Mouse (Mus musculus) left cerebral cortex, adult 11 months (tissue): Measurements from ENCODE around the gene Trappc2.

Experiments used
- DNase-seq: peaks from one replicate; pipeline ENCODE4 v3.0.0; 2022; ENCODE audit warnings: low spot score

The Trappc2 gene

GRCm38 (mm10) chrX:166440036-166440615 is at the start of gene Trappc2:
Trappc2 (plus strand) TSS chrX:166440574.
- DNase-seq = no peak

DNA sequence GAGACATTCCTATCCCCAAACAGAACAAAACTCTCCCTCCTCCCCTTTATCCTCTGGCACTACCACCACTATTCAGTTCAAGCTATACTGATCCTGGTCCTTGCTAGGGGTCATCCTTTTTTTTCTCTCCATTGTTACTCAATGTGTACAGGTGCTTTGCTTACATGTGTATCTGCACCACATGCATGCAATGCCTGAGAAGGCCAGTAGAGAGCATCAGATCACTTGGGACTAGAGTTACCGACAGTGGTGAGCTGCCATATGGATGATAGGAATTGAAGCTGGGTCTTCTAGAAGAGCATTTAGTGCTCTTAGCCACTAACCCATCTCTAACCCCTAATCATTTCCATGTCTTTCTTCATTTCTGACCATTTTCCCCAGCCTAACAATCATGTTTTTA is 46.6 kb upstream of the Trappc2 start:
- no peak for DNase-seq

GRCm38 (mm10) chrX:166407865-166408264 is 32.5 kb upstream of the Trappc2 start:
- no peak for DNase-seq

GRCm38 (mm10) chrX:166416196-166416595 is 24.2 kb upstream of the Trappc2 start:
- DNase-seq = no peak

DNA sequence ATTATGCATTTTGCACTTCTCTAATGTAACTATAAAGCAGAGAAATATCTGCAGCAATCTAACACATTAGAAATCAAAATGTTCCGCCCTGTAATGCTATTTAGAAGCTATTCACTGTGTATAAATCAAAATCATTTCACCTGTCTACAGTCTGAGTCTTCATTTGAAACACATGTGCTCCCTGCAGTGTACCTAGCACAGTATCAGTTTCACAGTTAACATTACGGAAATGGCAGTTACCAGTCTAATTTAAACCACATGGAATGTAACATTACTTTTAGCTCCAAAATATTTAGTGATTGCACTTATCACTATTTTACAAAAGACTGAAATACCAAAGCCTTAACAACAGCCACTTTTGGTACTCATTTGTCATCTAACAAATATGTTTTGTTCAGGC is 5.6 kb upstream of the Trappc2 start:
- DNase-seq = no peak

DNA sequence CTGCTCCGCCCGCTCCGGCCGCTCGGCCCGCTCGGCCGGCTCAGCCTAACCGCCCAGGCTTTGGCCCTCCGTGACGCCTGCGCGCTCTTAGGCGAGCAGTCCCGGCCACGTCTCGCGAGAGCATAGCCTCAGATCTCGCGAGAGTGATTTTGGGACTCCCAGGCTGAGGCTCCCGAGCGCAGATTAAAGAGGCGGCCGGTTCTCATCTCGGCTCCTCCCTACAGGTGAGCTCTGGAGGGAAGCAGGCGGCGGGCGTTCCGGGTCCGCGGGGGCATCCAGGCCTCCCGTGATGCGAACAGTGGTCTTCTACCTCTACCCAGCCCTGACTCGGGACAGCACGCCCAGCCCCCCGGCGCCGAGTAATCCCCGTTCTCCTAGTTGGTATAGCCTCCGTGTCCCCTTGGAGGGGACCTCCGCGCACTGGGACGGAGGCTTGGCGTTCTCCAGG is 266 bp downstream of the Trappc2 start, which contains the start of gene Ofd1:
Ofd1 (minus strand) TSS at position 89 of the 448 bp plus-strand sequence.
- peak; percentile 84 for DNase-seq

DNA sequence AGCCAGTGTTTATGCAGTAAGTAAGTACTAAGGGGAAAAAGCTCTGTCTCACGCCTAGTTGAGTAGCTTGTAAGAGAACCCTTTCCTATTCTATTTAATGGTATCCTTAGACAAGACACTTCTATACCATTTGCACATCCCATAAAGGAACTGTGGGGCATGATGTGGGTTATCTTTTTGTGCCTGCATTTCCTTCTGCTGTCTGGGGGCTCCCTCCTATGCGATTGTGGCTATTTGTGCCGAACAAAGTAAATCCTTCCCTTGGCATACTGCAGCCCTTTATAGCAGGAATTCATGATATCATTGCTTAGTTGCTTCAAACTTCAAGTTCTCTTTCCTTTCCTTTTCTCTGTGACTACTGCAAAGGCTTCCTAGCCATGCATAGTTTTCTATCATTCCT is 4.2 kb downstream of the Trappc2 start:
- DNase-seq = no peak

GRCm38 (mm10) chrX:166453532-166453931 is 13.2 kb downstream of the Trappc2 start:
- DNase-seq = no peak

DNA sequence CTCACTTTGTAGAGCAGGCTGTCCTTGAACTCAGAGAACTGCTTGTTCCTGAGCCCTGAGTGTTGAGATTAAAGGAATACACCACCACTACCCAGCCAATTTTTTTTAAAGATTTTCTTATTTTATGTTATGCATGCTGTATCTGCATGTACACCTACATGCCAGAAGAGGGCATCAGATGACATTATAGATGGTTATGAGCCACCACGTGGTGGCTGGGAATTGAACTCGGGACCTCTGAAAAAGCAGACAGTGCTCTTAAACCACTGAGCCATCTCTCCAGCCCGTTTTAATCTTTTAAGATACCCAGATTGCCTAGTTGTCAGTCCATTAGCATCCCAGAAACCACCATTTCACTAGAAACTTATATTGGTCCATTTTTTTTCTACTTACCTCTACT is 14.0 kb downstream of the Trappc2 start:
- DNase-seq = no peak

DNA sequence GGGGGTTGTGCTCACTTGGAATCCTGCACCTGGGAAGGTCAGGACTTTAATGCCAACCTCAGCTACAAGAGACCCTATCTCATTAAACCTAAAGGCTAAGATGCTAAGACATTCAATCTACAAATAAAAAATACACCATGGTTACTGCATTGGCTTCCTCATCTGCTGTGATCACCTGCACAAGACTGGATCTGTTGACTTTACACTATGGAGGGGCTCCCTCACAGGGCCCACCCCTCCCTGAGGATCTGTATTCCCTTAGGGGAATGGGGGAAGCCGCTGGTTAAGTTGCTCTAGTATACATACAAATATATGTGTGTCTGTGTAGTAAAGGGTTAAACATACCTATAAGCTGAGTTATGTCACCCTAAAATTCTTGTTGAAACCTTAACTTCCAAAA is 15.2 kb downstream of the Trappc2 start:
- DNase-seq = no peak

- DNase-seq = no peak
Measured at GRCm38 (mm10) chrX:166468321-166468720, 27.9 kb downstream of the Trappc2 start.

DNA sequence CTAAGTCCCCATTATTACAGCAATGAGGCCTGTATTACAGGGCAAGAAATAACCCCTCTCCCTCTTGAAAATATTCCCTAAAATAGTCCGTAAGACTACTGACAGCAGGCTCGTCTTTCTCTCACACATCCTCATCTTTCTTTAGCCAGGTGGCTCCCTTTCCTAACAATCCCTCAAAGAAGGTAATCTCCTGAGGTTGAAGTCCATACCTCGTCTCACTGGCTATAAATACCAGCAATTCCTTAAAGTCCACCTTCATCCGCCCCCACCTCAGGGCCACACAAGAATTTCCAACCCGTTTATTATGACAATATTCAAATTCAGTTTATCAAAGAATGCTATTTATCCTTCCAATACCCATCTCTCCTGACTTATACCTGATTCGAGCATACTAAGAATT is 32.2 kb downstream of the Trappc2 start:
- no peak for DNase-seq

DNA sequence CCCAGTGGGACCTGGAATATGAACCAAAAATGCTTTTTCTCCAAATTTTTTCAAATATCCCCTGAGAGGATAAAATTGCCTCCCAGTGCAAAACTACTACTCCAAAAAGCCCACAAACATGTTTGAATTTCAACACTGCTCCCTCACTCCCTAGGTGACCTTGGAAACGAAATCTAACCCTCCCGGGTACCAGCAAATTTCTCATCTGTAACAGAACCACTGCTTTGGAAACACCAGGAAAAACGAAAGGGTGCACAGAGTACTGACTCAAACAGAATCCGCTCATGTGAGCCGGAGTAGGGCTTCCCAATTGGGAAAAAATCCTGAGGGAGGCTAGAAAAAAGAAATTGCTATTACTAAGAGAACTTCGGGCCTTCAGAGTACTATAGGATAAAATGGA is 37.0 kb downstream of the Trappc2 start:
- DNase-seq = no peak

GRCm38 (mm10) chrX:166478631-166479364 is 38.4 kb downstream of the Trappc2 start:
- DNase-seq = peak; percentile 2

GRCm38 (mm10) chrX:166479365-166479983 is 39.1 kb downstream of the Trappc2 start, which contains the start of gene Rab9:
Rab9 (minus strand) TSS chrX:166479867.
- peak; percentile 81 for DNase-seq

GRCm38 (mm10) chrX:166495052-166495451 is 54.7 kb downstream of the Trappc2 start:
- no peak for DNase-seq

- DNase-seq = no peak
Measured at GRCm38 (mm10) chrX:166497771-166498170, 57.4 kb downstream of the Trappc2 start.

DNA sequence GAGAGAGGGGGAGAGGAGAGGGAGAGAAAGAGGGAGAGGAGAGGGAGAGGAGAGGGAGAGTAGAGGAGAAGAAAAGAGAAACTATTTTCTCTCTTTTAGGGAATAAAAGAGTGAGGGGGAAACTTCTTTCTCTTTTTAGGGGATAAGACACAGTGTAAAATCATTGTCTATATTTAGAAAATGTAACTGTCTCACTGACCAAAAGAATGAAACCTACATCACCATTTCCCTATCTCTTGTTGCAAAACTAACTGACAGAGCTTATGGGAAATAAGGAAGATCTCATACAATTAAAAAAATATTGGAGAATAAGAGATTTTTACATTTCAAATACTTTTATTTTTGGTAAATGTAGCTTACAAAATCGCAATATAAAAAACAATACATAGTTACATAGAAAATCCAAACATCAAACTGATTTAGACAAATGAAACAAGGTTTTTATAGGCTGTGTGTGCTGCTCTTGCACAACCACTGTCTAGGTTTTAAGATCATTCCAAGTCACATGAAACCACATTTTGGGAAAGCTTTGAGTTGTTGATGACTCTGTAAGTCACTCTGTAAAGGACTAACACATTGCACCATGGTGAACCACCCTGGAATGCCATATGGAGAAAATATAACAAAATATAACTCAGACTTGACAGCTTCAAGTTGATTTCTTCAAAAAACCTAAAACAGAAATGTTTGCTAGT is 59.3 kb downstream of the Trappc2 start:
- no peak for DNase-seq
